Mouse (Mus musculus): ENCODE results near the gene 2610528J11Rik.
"Not testable (repeated sequence)": the region's sequence is repeated elsewhere in the genome, so short reads cannot be mapped to it uniquely, and the experiment has no call there.

Gene 2610528J11Rik

GRCm38 (mm10) chr4:118526408-118527334 lies at the start of gene 2610528J11Rik:
2610528J11Rik (plus strand) TSS chr4:118526999.
- DNase-seq = peak; percentile 38

- no peak for DNase-seq
Measured at GRCm38 (mm10) chr4:118489717-118490132, 37.1 kb upstream of the 2610528J11Rik start, which contains the start of gene Tie1. Tie1 (minus strand) TSS chr4:118490061.

- DNase-seq = no peak
Measured at GRCm38 (mm10) chr4:118490461-118490860, 36.3 kb upstream of the 2610528J11Rik start.

- no peak for DNase-seq
Measured at GRCm38 (mm10) chr4:118500171-118500724, 26.6 kb upstream of the 2610528J11Rik start.

- no peak for DNase-seq
Measured at GRCm38 (mm10) chr4:118500792-118501191, 26.0 kb upstream of the 2610528J11Rik start.

- no peak for DNase-seq
Measured at GRCm38 (mm10) chr4:118505551-118505950, 21.2 kb upstream of the 2610528J11Rik start.

GRCm38 (mm10) chr4:118507171-118507570 lies 19.6 kb upstream of the 2610528J11Rik start:
- DNase-seq = not testable (repeated sequence)

GRCm38 (mm10) chr4:118509050-118509449 lies 17.7 kb upstream of the 2610528J11Rik start:
- peak; percentile 30 for DNase-seq

GRCm38 (mm10) chr4:118516699-118517496 lies 9.9 kb upstream of the 2610528J11Rik start:
- no peak for DNase-seq

GRCm38 (mm10) chr4:118517497-118518146 lies 9.2 kb upstream of the 2610528J11Rik start:
- DNase-seq = no peak

- no peak for DNase-seq
Measured at GRCm38 (mm10) chr4:118518208-118518607, 8.6 kb upstream of the 2610528J11Rik start.

- DNase-seq = no peak
Measured at GRCm38 (mm10) chr4:118522248-118522647, 4.6 kb upstream of the 2610528J11Rik start.

GRCm38 (mm10) chr4:118523976-118524375 lies 2.8 kb upstream of the 2610528J11Rik start:
- DNase-seq = no peak

GRCm38 (mm10) chr4:118525779-118526178 lies 1.0 kb upstream of the 2610528J11Rik start:
- no peak for DNase-seq

GRCm38 (mm10) chr4:118527335-118527681 lies 509 bp downstream of the 2610528J11Rik start:
- no peak for DNase-seq

- DNase-seq = no peak
Measured at GRCm38 (mm10) chr4:118527720-118528119, 921 bp downstream of the 2610528J11Rik start.

GRCm38 (mm10) chr4:118532663-118533062 lies 5.9 kb downstream of the 2610528J11Rik start:
- DNase-seq = no peak

GRCm38 (mm10) chr4:118533156-118533555 lies 6.4 kb downstream of the 2610528J11Rik start:
- DNase-seq = no peak

GRCm38 (mm10) chr4:118533605-118534004 lies 6.8 kb downstream of the 2610528J11Rik start:
- no peak for DNase-seq

GRCm38 (mm10) chr4:118535610-118536009 lies 8.8 kb downstream of the 2610528J11Rik start:
- no peak for DNase-seq

GRCm38 (mm10) chr4:118537801-118538200 lies 11.0 kb downstream of the 2610528J11Rik start:
- no peak for DNase-seq

- DNase-seq = no peak
Measured at GRCm38 (mm10) chr4:118539904-118540303, 13.1 kb downstream of the 2610528J11Rik start.
